Mouse (Mus musculus): ENCODE data around the gene Iqsec1.
A peak's percentile ranks its signal among the peaks of the same experiment; 100 is the strongest.

Iqsec1 gene

GRCm38 (mm10) chr6:90887024-90887775 lies 101.3 kb downstream of the Iqsec1 start:
- no peak for DNase-seq

DNA sequence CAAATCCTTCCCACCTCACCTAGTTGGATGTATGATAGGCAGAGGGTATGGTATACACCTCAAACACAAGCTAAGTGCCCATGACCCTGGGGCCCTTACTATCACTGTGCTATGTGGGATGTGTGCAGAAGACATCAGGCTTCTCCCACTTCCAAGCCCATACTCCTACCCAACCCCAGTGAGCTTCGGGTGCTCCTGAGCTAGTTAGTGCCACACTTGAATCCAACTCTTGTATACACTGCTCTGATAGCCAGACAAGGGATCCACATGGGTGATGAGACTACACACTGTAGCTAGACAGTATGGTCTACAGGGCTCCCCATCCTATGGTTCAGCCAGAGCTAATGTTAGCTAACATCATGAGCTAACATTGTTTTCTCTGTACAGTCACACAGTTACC lies 102.9 kb downstream of the Iqsec1 start:
- DNase-seq = no peak

DNA sequence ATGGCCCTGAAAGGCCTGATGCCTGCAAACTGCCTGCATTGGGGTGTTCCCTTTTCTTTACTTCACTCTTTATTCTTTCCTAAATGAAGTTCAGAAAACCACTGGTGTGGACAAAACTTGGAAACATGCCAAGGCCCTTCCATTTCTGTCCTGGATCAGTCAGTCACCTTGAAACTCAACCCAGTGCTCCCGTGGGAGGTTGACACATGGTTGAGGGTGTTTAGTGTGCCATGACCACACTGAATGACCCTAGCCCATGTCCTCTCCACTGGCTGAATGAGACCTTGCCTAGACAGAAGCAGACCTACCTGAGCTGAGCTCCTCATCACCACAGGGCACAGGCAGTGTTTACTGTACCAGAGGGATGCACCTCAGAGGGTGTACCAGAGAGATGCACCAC lies 103.9 kb downstream of the Iqsec1 start:
- DNase-seq = no peak

- DNase-seq = no peak
These were observed 107.5 kb downstream of the Iqsec1 start for GRCm38 (mm10) chr6:90880975-90881374.

DNA sequence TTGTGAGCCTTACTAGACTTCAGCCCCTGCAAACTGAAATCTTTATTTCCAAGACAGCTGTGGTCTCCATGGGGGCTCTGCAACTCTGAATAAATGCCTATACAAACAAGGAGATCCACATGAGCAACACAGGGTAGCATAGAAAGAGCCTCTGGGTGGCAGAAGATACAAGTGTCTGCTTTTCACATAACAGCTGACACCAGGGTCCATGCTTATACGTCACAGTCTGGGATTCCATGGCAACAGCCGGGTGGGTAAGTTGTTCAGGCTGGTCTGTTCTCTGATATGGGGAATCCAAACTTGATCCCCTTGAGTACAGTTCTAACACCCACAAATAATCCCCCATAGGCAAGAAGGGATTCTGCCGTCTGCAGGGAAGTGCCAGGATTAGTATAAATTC lies 108.1 kb downstream of the Iqsec1 start:
- DNase-seq = no peak

- no peak for DNase-seq
These were observed 116.9 kb downstream of the Iqsec1 start for GRCm38 (mm10) chr6:90871581-90871980.

- no peak for DNase-seq
These were observed 120.5 kb downstream of the Iqsec1 start for GRCm38 (mm10) chr6:90868033-90868432.

DNA sequence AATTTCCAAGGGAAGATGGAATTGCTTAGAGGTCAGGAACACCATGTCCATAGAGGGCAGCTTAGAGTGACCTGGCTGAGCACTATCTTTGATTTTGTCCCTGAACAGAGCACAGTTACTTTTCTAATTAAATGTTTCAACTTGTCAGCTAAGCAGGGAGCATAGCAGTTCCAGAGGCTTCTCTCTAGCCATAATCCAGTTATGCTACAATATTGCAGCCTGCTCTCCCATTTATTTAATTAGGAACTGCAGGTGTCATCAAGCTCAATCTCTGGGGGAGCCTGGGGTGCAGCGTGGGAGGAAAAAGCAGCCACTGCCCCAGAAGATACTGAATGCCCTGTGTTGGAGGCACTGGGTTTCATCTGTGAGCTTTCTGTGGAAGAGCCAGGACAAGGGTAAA lies 127.1 kb downstream of the Iqsec1 start:
- no peak for DNase-seq

DNA sequence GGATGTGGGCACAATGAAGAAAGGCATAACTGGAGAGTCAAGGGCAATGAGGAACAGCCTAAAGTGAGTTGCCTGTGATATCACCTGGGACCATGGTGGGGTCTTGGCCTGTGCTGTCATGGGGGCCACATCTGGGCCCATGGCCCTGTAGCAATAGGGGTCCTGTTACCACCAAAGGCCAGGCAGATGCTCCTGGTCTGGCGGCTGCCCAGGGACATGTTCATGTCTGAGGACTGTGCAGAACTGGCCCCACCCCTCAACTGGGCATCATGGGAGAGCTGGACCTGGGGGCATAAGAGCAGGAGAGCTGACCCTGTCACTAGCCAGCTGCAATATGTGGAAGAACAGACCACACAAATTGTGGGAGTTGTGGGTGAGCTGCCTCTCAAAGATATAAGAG lies 130.6 kb downstream of the Iqsec1 start:
- DNase-seq = no peak

- DNase-seq = no peak
These were observed 136.1 kb downstream of the Iqsec1 start for GRCm38 (mm10) chr6:90852360-90852759.

DNA sequence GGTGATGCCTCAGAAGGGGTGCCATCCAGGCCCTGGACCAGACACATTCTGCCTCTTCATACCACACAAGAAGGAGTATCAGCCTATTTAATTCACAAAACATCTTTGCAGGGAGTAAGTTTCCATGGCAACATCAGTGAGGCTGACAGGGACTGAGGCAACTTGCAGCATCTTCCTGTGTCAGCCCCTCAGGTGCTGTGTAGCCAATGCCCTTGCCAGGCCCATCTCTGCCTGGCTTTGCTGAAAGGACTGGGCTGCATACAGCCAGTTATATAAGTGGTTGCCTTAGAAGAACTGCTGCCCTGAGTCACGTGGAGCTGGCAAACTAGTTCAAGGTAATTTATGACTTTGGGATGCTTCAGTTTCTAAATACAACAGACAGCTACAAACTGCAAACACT lies 140.4 kb downstream of the Iqsec1 start:
- no peak for DNase-seq

GRCm38 (mm10) chr6:90847523-90847922 lies 141.0 kb downstream of the Iqsec1 start:
- no peak for DNase-seq

GRCm38 (mm10) chr6:90839972-90840371 lies 148.5 kb downstream of the Iqsec1 start:
- no peak for DNase-seq

- no peak for DNase-seq
These were observed 151.7 kb downstream of the Iqsec1 start for GRCm38 (mm10) chr6:90836749-90837148.

DNA sequence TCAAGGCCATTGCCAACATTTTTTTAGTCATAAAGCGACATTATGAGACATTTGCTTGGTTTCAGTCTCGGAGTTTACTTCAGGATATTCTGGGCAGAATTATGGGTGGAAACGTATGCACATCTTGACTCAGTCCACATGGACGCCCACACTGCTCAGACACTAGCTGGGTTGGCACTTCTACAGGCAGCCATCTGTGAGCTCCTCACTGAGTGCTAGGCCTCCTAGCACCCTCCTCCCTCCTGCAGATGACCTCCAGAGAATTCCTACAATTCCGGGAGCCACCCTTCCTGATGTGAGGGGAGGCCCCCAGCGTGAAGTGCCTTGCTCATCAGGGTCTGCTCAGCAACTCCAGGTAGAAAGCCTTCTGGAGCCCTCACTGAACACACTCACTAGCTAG lies 158.9 kb downstream of the Iqsec1 start:
- DNase-seq = no peak

GRCm38 (mm10) chr6:90825063-90825462 lies 163.4 kb downstream of the Iqsec1 start:
- peak; percentile 50 for DNase-seq

DNA sequence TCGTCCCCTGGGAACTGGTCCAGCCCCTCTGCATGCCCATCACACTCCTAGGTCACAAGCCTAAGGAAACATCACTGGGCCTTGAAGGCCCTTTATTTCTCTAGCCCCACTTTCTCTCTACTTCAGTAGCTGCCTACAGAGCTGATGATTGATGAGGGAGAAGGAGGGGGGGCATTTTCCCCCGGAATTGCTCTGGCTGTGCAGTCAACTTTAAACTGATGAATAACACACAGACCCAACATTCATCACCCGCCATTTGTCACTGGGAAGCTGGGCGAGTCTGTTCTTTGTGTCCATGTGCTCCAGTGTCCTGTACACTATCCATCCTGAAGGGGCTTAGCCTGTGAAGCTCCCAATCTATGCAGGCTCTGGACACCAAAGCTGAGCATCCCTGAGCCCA lies 165.2 kb downstream of the Iqsec1 start:
- no peak for DNase-seq

GRCm38 (mm10) chr6:90821916-90822602 lies 166.4 kb downstream of the Iqsec1 start:
- no peak for DNase-seq

DNA sequence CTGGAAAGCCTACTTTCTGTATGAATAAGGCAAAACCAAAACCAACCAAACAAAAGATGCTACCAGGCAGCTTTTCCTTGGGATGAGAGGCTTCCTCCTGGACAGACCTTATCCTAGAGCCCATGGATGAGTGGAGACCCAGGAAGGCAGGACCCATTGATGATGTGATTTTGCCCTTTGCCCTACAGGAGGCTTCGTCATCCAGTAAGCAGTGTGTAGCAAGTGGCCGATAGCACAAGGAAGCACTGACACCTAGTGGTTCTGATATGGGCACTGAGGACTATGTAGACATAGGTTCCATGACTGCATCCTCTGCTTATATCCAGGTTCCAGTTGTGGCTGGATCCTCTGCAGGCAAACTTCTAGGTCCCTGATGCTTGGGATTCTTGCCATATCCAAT lies 168.6 kb downstream of the Iqsec1 start:
- peak; percentile 32 for DNase-seq

- peak; percentile 75 for DNase-seq
These were observed 169.5 kb downstream of the Iqsec1 start for GRCm38 (mm10) chr6:90818956-90819355.

DNA sequence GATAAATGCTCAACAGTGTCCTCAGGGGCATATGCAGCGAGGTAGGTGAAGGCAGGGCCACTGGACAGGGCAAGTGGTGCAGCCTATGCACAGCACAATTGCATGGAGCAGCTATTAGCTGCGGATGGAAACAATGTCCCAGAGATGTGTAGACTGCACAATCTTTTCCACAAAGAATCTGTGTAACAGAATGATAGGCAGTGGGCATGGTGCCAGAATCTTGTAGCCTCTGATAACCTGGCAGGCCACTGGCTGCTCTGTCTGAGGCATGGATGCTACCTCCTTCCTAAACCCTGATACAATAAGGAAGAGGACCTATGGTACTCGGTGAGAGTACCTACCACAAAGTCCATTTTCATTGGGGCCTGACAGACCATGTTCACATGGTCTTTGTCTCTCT lies 171.9 kb downstream of the Iqsec1 start:
- no peak for DNase-seq

GRCm38 (mm10) chr6:90815341-90815740 lies 173.1 kb downstream of the Iqsec1 start:
- no peak for DNase-seq

DNA sequence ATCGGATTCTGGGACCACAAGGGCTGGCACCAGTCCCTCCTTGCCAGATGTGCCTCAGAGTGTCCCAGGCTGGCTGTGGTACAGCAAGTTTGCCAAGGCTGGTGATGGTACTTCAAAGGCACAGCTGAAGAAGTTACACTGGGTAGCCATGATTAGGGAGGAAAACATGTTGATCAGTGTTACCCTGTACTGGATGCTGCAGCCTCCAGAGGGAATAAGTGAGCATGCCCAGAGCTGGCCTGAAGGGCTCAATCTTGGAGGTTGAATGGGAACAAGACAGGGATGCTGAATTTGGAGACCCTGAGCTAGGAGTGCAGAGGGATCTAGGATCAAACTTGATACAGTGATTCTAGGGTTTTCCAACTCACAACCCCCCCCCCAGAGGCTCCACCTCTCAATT lies 175.0 kb downstream of the Iqsec1 start:
- DNase-seq = no peak

DNA sequence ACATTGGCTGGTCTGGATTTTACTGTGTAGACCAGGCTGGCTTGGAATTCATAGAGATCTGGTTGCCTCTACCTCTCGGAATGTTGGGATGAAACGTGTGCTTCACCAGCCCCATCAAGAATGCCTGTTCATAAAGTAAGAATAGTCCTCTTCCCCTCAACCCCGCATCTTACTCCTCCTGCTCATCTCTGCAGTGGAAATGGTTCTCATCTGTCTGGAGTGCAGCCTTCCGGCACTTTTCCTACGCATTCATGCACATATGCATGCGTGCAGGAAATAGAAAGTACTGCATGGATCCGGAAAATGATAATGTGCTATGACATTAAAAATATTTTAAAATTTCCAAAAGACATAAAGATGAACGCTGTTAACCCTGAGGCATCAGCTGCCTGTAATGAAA lies 175.9 kb downstream of the Iqsec1 start:
- DNase-seq = no peak

DNA sequence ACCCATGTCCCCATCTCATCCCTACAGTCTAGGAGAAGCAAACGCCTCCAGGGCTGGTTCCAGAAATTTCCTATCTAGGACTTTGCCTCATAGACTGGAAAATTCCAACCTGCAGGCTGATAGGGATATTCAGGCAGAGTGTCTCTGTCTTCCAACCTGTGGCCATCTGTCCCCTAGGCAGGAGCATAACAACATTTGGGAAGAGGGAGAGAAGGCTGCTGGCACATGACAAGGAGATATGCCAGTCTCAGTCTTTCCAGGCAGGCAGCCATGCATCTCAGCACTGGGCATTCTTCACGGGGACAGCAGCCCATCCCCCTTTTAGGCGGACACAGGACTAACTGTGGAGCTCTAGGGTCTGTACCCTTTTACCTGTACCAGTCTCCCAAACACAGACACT lies 176.4 kb downstream of the Iqsec1 start:
- no peak for DNase-seq
